Mouse (Mus musculus) limb, embryonic 14.5 days (tissue): ENCODE measurements around the gene Chrna7. TPM values are rescaled to one million over a fixed set of nuclear protein-coding genes. Genes with fewer than 3 reads are reported as not detected.

ENCODE experiments used
- ATAC-seq: fragments of 200-750 bp; cut with Nextera tagmentation; 2 replicates; pipeline ENCODE4 v1.8.0; 2017; ENCODE audit warnings: low read depth, moderate number of reproducible peaks, moderate TSS enrichment; ENCODE audit not compliant: low FRiP score
- DNase-seq: peaks from one replicate; pipeline ENCODE4 v3.0.0-alpha.2; 2015; ENCODE audit warnings: low spot score
- H3K27ac ChIP-seq: fragments of 300-500 bp; sonication (generic); replicated peaks from 2 replicates; pipeline ENCODE4 v1.5.1; 2014; ENCODE audit warnings: low read depth, mild to moderate bottlenecking, low read length, moderate library complexity, mixed read lengths
- H3K27me3 ChIP-seq: fragments of 300-500 bp; sonication (generic); 2 replicates; pipeline ENCODE4 v1.6.1; 2014; ENCODE audit warnings: low read length, mixed read lengths; ENCODE audit not compliant: control insufficient read depth, insufficient read depth
- H3K36me3 ChIP-seq: fragments of 300-500 bp; sonication (generic); 2 replicates; pipeline ENCODE4 v1.6.1; 2014; ENCODE audit warnings: mild to moderate bottlenecking, low read length, moderate library complexity, mixed read lengths; ENCODE audit not compliant: control insufficient read depth, insufficient read depth
- H3K4me1 ChIP-seq: fragments of 300-500 bp; sonication (generic); 2 replicates; pipeline ENCODE4 v1.6.1; 2014; ENCODE audit warnings: antibody characterized with exemption, low read length, mixed read lengths; ENCODE audit not compliant: control insufficient read depth, insufficient read depth
- H3K4me2 ChIP-seq: fragments of 300-500 bp; sonication (generic); replicated peaks from 2 replicates; pipeline ENCODE4 v1.6.1; 2014; ENCODE audit warnings: low read depth, mild to moderate bottlenecking, low read length, moderate library complexity; ENCODE audit not compliant: severe bottlenecking
- H3K4me3 ChIP-seq: fragments of 300-500 bp; sonication (generic); replicated peaks from 2 replicates; pipeline ENCODE4 v1.5.1; 2014; ENCODE audit warnings: low read length
- H3K9ac ChIP-seq: fragments of 300-500 bp; sonication (generic); 2 replicates; pipeline ENCODE4 v1.6.1; 2014; ENCODE audit warnings: mild to moderate bottlenecking, low read depth, low read length, moderate library complexity; ENCODE audit not compliant: severe bottlenecking
- H3K9me3 ChIP-seq: fragments of 300-500 bp; sonication (generic); 2 replicates; pipeline ENCODE4 v1.6.1; 2016; ENCODE audit warnings: low read length; ENCODE audit not compliant: control insufficient read depth
- POLR2A ChIP-seq: fragments of 200-500 bp; IDR thresholded peaks from 2 replicates; pipeline ENCODE4 v1.8.0; 2012; ENCODE audit warnings: inconsistent platforms, mild to moderate bottlenecking, moderate library complexity, borderline replicate concordance; ENCODE audit not compliant: insufficient read depth, insufficient read length; ENCODE audit errors: extremely low read depth
- WGBS: fragments of 180-500 bp; shearing (Covaris S2); extraction: QIAGEN DNeasy Blood & Tissue Kit; methylation state at CpG from one replicate; pipeline ENCODE4 v1.1.7; 2014; 5-methylcytosine and 5-hydroxymethylcytosine counted together
- polyA plus RNA-seq, 2 experiments: library from polyadenylated mRNA; depleted of rRNA in 1 of 2; stranded (reverse) in 1 of 2; unstranded in 1 of 2; fragments of >200 nt; fragmentation: Nextera tagmentation in 1 of 2; extraction: Ambion mirVana in 1 of 2; gene quantifications; 2 replicates each; pipeline versions ENCODE4 v1.2.1 to v1.2.3; 2012 to 2014

Gene Chrna7
- polyA plus RNA-seq, 2 experiments: 1.3 to 2.9 TPM

- WGBS: 70% methylated on average over 2 of the region's 2 CpGs
- no peak overlapping the region for H3K27ac ChIP-seq
- no peak overlapping the region for H3K4me3 ChIP-seq
- no peak overlapping the region for H3K9ac ChIP-seq
- H3K36me3 ChIP-seq: no peaks in the 10 kb centered on the region
- no peak overlapping the region for H3K4me2 ChIP-seq
- no peak for DNase-seq
- no peak for ATAC-seq
- no peaks in the 10 kb centered on the region for H3K4me1 ChIP-seq
- H3K9me3 ChIP-seq: no peaks in the 10 kb centered on the region
- no peaks in the 10 kb centered on the region for H3K27me3 ChIP-seq
- TF ChIP-seq POLR2A: no peak
Observed at GRCm38 (mm10) chr7:63060996-63061395, 151.4 kb downstream of the Chrna7 start.

Other genes with a start within 250 kb of the Chrna7 start
- 1.1 and 2.2 TPM in 2 replicates for gene Otud7a, start 232.2 kb upstream of the Chrna7 start, polyA plus RNA-seq (2012; rRNA removed)
- gene Otud7a, start 232.2 kb upstream of the Chrna7 start, polyA plus RNA-seq (2014; fragmentation: Nextera tagmentation; extraction: Ambion mirVana): 0.28 and 0.47 TPM in 2 replicates